Mouse (Mus musculus): ENCODE results near the gene Klhl30.

The Klhl30 gene

GRCm38 (mm10) chr1:91365816-91366214 is 15.0 kb downstream of the Klhl30 start:
- DNase-seq: no peak

DNA sequence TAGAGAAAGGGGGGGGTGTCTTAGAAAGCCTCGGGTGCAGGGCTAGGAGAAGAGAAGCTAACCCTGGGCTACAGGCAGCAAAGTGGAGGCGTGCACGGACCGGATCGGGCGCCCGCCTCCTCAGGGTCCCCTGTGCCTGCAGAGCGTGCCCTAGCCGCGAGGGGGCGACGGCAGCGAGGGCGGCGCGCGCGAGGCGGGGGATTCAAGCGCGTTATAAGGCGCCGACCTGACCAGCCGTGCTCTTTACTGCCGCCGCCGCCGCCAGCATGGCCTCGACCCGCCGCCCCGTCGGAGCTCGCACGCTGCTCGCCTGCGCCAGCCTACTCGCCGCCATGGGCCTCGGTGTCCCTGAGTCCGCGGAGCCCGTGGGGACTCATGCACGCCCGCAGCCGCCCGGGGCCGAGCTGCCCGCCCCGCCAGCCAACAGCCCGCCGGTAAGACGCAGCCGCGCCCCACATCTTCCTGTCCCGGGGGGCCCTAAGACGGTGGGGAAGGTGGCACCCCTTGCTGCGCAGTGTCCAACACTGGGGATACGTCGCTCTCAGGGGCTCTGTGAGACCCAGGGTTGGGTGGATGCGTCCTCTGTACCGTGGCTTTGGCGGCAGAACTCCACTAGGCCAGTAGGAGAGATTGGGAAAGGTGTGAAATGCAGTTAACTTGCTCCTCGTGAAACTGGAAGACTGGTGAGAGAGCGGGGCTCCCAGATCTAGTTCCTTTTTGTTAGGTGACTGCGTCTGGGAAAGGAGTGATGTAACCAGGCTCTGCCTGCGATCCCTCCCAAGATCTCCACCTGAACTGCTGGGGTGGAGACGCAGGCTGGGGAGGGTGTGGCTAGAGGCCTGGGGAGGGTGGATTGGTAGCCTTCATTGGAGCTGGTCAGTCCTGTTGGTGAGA is 15.6 kb downstream of the Klhl30 start, which contains the start of gene Erfe:
Gene Erfe (plus strand): TSS at position 216 of the 894 bp plus-strand sequence.
- DNase-seq: peak; percentile 49

DNA sequence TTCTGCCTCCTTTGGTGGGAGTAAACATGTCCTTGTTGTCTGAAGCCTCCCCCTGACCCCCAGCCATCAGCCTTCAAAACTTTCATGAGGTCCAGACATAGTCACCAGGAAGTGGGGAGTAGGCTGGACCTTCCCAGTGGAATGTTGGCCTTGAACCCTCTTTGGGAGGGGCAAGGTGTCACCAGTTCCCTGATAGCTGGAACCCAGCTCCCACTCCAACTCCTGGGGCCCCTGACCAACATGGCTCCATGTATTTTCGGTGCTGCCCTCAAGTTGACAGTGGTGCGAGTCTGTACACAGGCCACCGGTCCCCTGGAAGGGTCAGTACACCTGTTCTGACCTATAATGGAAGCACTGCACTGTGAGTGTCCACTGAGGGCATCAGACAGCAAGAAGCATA is 16.5 kb downstream of the Klhl30 start:
- no peak for DNase-seq

- no peak for DNase-seq
Observed at GRCm38 (mm10) chr1:91369408-91369807, 18.6 kb downstream of the Klhl30 start.

GRCm38 (mm10) chr1:91370055-91370454 is 19.2 kb downstream of the Klhl30 start:
- no peak for DNase-seq

DNA sequence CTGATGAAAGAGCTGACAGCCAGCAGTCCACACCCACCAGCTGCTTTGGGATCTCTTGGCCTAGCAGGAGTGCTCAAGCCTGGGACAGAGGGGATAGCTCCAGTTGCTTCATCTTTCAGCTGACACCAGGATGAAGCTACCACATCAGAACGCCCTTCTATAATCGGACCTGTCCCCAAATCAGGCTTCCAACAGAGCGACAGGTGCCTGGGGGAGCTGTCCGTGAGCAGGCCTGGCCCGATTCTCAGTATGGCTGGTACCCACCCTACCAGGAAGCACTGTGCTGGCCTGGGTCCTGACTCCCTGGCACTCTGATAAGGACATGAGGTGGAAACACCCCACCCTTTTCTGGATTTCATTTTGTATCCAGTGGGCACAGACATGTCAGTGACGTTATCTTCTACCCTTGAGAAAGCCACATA is 22.6 kb downstream of the Klhl30 start:
- DNase-seq: no peak

- peak; percentile 64 for DNase-seq
Observed at GRCm38 (mm10) chr1:91380453-91381090, 29.8 kb downstream of the Klhl30 start.

- peak; percentile 21 for DNase-seq
Observed at GRCm38 (mm10) chr1:91381091-91381471, 30.3 kb downstream of the Klhl30 start.

- no peak for DNase-seq
Observed at GRCm38 (mm10) chr1:91390369-91390768, 39.6 kb downstream of the Klhl30 start.

- DNase-seq: no peak
Observed at GRCm38 (mm10) chr1:91397927-91398259, 47.1 kb downstream of the Klhl30 start.

DNA sequence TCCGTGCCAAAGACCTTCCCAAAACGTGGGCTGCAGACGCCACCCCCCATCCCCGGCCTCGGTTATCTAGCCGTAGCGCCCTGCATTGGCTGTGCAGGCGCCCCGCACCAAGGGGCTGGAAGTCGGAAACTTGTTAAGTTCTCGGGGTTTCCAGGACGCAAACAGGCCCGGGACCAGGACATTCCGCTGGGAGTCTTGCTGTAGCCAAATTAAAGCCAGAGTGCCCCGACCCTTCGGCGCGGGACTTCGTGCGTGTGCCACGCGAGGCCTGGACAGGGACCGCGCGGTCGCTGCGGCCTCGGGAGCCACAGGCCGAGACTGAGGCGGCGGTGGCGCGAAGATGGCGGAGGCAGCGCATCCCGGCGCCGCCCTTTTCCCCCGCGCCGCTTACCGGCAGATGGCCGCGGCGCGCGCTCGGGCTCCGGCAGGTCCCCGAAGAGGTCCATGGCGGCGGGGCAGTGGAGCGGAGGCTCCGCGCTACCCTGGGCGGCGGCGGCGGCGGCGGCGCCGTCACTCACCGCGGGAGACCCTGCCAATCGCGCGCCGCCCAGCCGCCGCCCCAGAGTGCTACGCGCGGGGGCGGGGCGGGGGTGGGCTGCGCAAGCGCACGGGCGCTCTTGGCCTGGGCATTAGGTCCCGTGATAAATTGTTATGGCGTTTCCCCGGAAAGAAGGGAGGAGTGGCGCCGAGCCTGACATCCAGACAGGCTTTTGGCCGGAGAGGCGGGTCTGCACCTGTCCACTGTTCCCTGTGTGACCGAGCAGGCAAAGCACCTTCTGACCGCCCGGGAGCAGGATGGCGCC is 47.6 kb downstream of the Klhl30 start, which contains the start of gene Ilkap:
Gene Ilkap (minus strand): TSS at position 556 of the 803 bp plus-strand sequence.
- peak; percentile 87 for DNase-seq

DNA sequence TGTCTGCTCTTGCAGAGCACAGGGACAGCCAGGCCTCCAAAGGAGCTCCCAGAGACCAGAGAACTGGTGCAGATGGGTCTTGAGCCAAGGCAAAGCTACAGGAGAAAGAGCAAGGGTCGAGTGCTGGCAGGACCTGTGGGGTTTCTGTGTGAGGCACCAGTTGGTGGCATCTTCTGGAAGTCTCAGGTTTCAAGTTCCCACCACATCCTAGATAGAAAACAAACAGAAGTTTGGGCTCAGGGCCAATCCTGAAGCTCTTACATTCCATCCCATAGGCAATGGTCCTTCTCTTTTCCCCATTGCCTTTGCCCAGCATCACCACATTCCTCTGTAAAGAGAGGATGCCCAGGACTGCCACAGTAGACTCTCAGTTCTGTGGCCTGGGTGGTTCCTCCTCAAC is 54.2 kb downstream of the Klhl30 start:
- no peak for DNase-seq

- DNase-seq: no peak
Observed at GRCm38 (mm10) chr1:91405406-91406169, 54.8 kb downstream of the Klhl30 start.

DNA sequence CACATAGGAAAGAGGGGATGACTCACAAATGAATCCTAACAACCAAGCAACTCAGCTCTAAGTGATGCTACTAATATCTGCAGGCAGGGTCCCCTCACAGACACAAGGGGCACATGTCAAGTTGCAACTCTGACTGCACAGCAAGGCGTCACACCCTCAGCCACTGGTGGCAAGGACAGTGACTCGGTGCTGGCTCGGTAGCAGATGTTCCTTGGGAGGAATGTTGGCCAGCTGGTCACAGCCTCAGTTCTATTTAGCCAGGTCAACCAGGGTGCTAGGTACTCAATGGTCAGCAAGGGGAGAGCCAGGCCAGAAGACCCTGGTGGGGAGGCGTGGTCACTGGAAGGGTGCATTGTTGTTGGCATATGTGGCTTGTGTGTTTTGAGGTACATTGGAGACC is 57.0 kb downstream of the Klhl30 start:
- no peak for DNase-seq

- DNase-seq: no peak
Observed at GRCm38 (mm10) chr1:91411631-91412285, 60.9 kb downstream of the Klhl30 start.

Data from kidney, adult 11 months (tissue).